Mouse (Mus musculus) gastrocnemius, adult 2 months (tissue): ENCODE results near the gene Plcb4. TPM values are rescaled to one million over a fixed set of nuclear protein-coding genes. Genes with fewer than 3 reads are reported as not detected.

Experiments used
- DNase-seq: peaks from one replicate; pipeline ENCODE4 v3.0.0; 2022
- H3K27ac ChIP-seq: fragments of 200-600 bp; 2 replicates; pipeline ENCODE4 v1.8.1; 2022; ENCODE audit warnings: mild to moderate bottlenecking
- H3K4me3 ChIP-seq: fragments of 200-600 bp; 2 replicates; pipeline ENCODE4 v1.8.1; 2022; ENCODE audit warnings: mild to moderate bottlenecking, moderate library complexity
- CTCF ChIP-seq: fragments of 200-600 bp; IDR thresholded peaks from 2 replicates; pipeline ENCODE4 v1.8.1; 2022; ENCODE audit warnings: antibody characterized with exemption, mild to moderate bottlenecking, moderate library complexity
- intact Hi-C: fragments of 180-260 bp; cut with DNase I; formaldehyde crosslinking; loops from one replicate; pipeline ENCODE4 v1.15.1; 2025
- total RNA-seq, 2 experiments: library from RNA; stranded (reverse); gene quantifications; 2 replicates each; pipeline ENCODE4 v1.2.3; 2021

Gene Plcb4
- total RNA-seq, 2 experiments from 2014 or later, result 19.7 to 21.8 TPM

GRCm38 (mm10) chr2:135652040-135652439 lies 6.8 kb upstream of the Plcb4 start:
- intact Hi-C loops, result loop anchor here (10.0 kb wide), 1 partner anchor 217 kb away; no protein-coding TSS in a partner anchor
- no peak for DNase-seq
- H3K4me3 ChIP-seq, result no peak overlapping the region
- no peak for TF ChIP-seq CTCF
- H3K27ac ChIP-seq, result no peak overlapping the region

- no peak for DNase-seq
- intact Hi-C loops, result loop anchor here (10.0 kb wide), 1 partner anchor 218 kb away; no protein-coding TSS in a partner anchor
- no peak overlapping the region for H3K27ac ChIP-seq
- TF ChIP-seq CTCF, result no peak
- no peak overlapping the region for H3K4me3 ChIP-seq
Measured at GRCm38 (mm10) chr2:135652451-135652850, 6.4 kb upstream of the Plcb4 start.

GRCm38 (mm10) chr2:135655948-135656347 lies 2.9 kb upstream of the Plcb4 start:
- intact Hi-C loops, result loop anchor here (5.0 to 10.0 kb wide), 2 partner anchors 221 to 271 kb away; no protein-coding TSS in a partner anchor

GRCm38 (mm10) chr2:135656586-135656985 lies 2.2 kb upstream of the Plcb4 start:
- Histone ChIP-seq H3K4me3 (no peak overlapping the region), H3K27ac (no peak overlapping the region)
- DNase-seq, result no peak
- intact Hi-C loops, result loop anchor here (5.0 to 10.0 kb wide), 2 partner anchors 222 to 271 kb away; no protein-coding TSS in a partner anchor
- TF ChIP-seq CTCF, result no peak

More at GRCm38 (mm10) chr2:135655948-135656347, 2.9 kb upstream of the Plcb4 start:
- DNase-seq, result no peak
- H3K4me3 ChIP-seq, result no peak overlapping the region
- no peak overlapping the region for H3K27ac ChIP-seq
- no peak for TF ChIP-seq CTCF

GRCm38 (mm10) chr2:135659391-135660180 lies 775 bp downstream of the Plcb4 start:
- peak; percentile 77 for DNase-seq
- no peak for TF ChIP-seq CTCF
- intact Hi-C loops, result loop anchor here (2.0 to 10.0 kb wide), 4 partner anchors 58 to 268 kb away; no protein-coding TSS in a partner anchor
- Histone ChIP-seq H3K27ac (peak overlapping the region; percentile 94), H3K4me3 (peak overlapping the region; percentile 91)

- Histone ChIP-seq H3K27ac (peak overlapping the region; percentile 94), H3K4me3 (peak overlapping the region; percentile 91)
- DNase-seq, result no peak
- no peak for TF ChIP-seq CTCF
- intact Hi-C loops, result loop anchor here (5.0 kb wide), 1 partner anchor 56 kb away; no protein-coding TSS in a partner anchor
Measured at GRCm38 (mm10) chr2:135660816-135661215, 2.0 kb downstream of the Plcb4 start.

GRCm38 (mm10) chr2:135663785-135664184 lies 5.0 kb downstream of the Plcb4 start:
- intact Hi-C loops, result loop anchor here (5.0 kb wide), 1 partner anchor 54 kb away; no protein-coding TSS in a partner anchor
- Histone ChIP-seq H3K27ac (peak overlapping the region; percentile 94; the same call in 1 of the 2 replicates), H3K4me3 (no peak overlapping the region)
- TF ChIP-seq CTCF, result peak; percentile 21; the same call in 1 of the 2 replicates
- DNase-seq, result no peak

GRCm38 (mm10) chr2:135667496-135667895 lies 8.7 kb downstream of the Plcb4 start:
- no peak for TF ChIP-seq CTCF
- intact Hi-C loops, result no loop called here
- DNase-seq, result no peak
- Histone ChIP-seq H3K27ac (no peak overlapping the region), H3K4me3 (no peak overlapping the region)

GRCm38 (mm10) chr2:135672459-135673104 lies 13.8 kb downstream of the Plcb4 start:
- DNase-seq, result no peak
- H3K27ac ChIP-seq, result no peak overlapping the region
- intact Hi-C loops, result no loop called here
- TF ChIP-seq CTCF, result no peak
- H3K4me3 ChIP-seq, result no peak overlapping the region

- TF ChIP-seq CTCF, result no peak
- intact Hi-C loops, result no loop called here
- Histone ChIP-seq H3K27ac (no peak overlapping the region), H3K4me3 (no peak overlapping the region)
- DNase-seq, result no peak
Measured at GRCm38 (mm10) chr2:135673649-135674048, 14.8 kb downstream of the Plcb4 start.

GRCm38 (mm10) chr2:135675284-135675683 lies 16.5 kb downstream of the Plcb4 start:
- TF ChIP-seq CTCF, result no peak
- Histone ChIP-seq H3K27ac (no peak overlapping the region), H3K4me3 (no peak overlapping the region)
- intact Hi-C loops, result no loop called here
- no peak for DNase-seq

GRCm38 (mm10) chr2:135676978-135677501 lies 18.2 kb downstream of the Plcb4 start:
- no peak for DNase-seq
- no peak for TF ChIP-seq CTCF
- Histone ChIP-seq H3K4me3 (no peak overlapping the region), H3K27ac (peak overlapping the region; percentile 24)
- intact Hi-C loops, result no loop called here

- TF ChIP-seq CTCF, result no peak
- Histone ChIP-seq H3K27ac (peak overlapping the region; percentile 24), H3K4me3 (no peak overlapping the region)
- intact Hi-C loops, result no loop called here
- no peak for DNase-seq
Measured at GRCm38 (mm10) chr2:135677601-135678000, 18.8 kb downstream of the Plcb4 start.
